Mouse (Mus musculus) myocyte (in vitro differentiated cells): ENCODE data around the gene Pmp22.

Experiments
- CEBPB ChIP-seq: IDR thresholded peaks from 2 replicates; pipeline ENCODE4 v1.6.1; 2011; ENCODE audit warnings: mild to moderate bottlenecking, moderate library complexity; ENCODE audit not compliant: poor library complexity, insufficient read depth, severe bottlenecking
- E2F4 ChIP-seq: IDR thresholded peaks from one replicate; pipeline ENCODE4 v1.6.1; 2011; ENCODE audit warnings: mild to moderate bottlenecking, control low read depth, moderate library complexity; ENCODE audit not compliant: insufficient read depth
- MAX ChIP-seq: IDR thresholded peaks from one replicate; pipeline ENCODE4 v1.6.1; 2011; ENCODE audit warnings: low read depth, mild to moderate bottlenecking, control low read depth
- MYOD1 ChIP-seq, 3 experiments: IDR thresholded peaks; one replicate each; pipeline ENCODE4 v1.6.1; 2011; ENCODE audit warnings: control low read depth in 2 of 3, low read depth in 2 of 3, mild to moderate bottlenecking in 2 of 3, moderate library complexity in 1 of 3; ENCODE audit not compliant: insufficient read length in 2 of 3, control insufficient read depth in 1 of 3
- MYOG ChIP-seq, 3 experiments: IDR thresholded peaks; one replicate each; pipeline ENCODE4 v1.6.1; 2011; ENCODE audit warnings: control low read depth in 2 of 3, low read depth in 2 of 3, mild to moderate bottlenecking in 2 of 3; ENCODE audit not compliant: insufficient read length in 2 of 3, control insufficient read depth in 1 of 3, insufficient read depth in 1 of 3
- POLR2A ChIP-seq: IDR thresholded peaks from one replicate; pipeline ENCODE4 v1.6.1; 2011; ENCODE audit warnings: low read depth, mild to moderate bottlenecking, control low read depth, moderate library complexity; ENCODE audit not compliant: insufficient read length
- POLR2AphosphoS2 ChIP-seq: IDR thresholded peaks from one replicate; pipeline ENCODE4 v1.6.1; 2011; ENCODE audit warnings: low read depth, control low read depth; ENCODE audit not compliant: insufficient read length
- REST ChIP-seq: IDR thresholded peaks from one replicate; pipeline ENCODE4 v1.6.1; 2011; ENCODE audit warnings: mild to moderate bottlenecking, control low read depth, moderate library complexity; ENCODE audit not compliant: insufficient read depth, insufficient read length
- SRF ChIP-seq: IDR thresholded peaks from one replicate; pipeline ENCODE4 v1.6.1; 2011; ENCODE audit warnings: low read depth; ENCODE audit not compliant: control insufficient read depth, insufficient read length
- TCF12 ChIP-seq: IDR thresholded peaks from one replicate; pipeline ENCODE4 v1.6.1; 2011; ENCODE audit warnings: mild to moderate bottlenecking, control low read depth; ENCODE audit not compliant: poor library complexity, insufficient read depth, severe bottlenecking
- TCF3 ChIP-seq: IDR thresholded peaks from one replicate; pipeline ENCODE4 v1.6.1; 2011; ENCODE audit warnings: low read depth, control low read depth; ENCODE audit not compliant: insufficient read length
- USF1 ChIP-seq: IDR thresholded peaks from one replicate; pipeline ENCODE4 v1.6.1; 2011; ENCODE audit warnings: low read depth, mild to moderate bottlenecking, control low read depth, moderate library complexity

DNA sequence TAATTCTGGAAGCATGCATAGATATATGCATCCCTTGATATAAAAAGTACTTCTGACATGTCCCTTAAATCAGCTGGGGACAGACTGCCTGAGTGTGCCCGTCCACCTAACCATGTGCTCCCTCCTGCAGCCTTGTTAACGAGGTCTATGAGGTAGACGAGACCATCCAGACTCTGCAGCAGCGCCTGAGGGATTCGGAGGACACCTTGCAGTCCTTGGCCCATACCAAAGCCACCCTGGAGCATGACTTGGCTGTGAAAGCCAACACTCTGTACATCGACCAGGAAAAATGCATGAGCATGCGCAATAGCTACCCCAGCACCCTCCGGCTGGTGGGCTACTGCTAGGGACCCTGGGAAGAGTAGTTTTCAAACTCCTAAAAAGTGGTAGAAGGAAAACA is 34.3 kb upstream of the Pmp22 start:
- TF ChIP-seq MYOD1 (IDR thresholded peaks at IDR 0.05; ENCODE audit: control insufficient read depth in 1 of 3, insufficient read length in 2 of 3, low read depth in 2 of 3) (no peak), TCF12 (no peak), POLR2A (no peak), USF1 (no peak), POLR2AphosphoS2 (no peak), CEBPB (no peak), E2F4 (no peak), MAX (no peak), MYOG (IDR thresholded peaks at IDR 0.05; ENCODE audit: control insufficient read depth in 1 of 3, insufficient read depth in 1 of 3, insufficient read length in 2 of 3, low read depth in 2 of 3) (no peak), TCF3 (no peak), REST (no peak), SRF (no peak)
